Mouse (Mus musculus): ENCODE results near the gene C1qtnf9. TPM values are rescaled to one million over a fixed set of nuclear protein-coding genes. Genes with fewer than 3 reads are reported as not detected.

C1qtnf9 gene
- total and polyA plus RNA-seq, 3 experiments: not detected

DNA sequence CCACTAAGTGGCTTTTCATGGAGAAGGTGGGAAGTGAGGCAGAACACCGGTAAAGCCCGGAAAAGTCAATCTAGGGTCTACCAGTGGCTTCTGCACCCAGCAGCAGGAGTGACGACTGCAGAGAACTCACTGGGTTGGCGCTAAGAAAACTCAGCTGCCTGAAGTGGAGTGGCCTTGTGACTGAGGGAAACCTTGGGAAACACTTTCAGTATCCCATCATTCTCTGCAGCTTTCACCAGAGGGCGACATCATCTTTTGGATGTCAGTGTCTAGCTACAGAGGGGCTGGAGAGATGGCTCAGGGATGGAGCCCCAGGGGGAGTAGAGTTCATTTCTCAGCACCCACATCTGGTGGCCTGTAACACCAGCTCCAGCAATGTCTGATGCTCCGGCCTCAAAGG lies 1.4 kb downstream of the C1qtnf9 start:
- H3K36me3 ChIP-seq (ENCODE audit: control insufficient read depth in 1 of 2, insufficient read depth in 2 of 2, low read length in 2 of 2): no peaks in the 10 kb centered on the region
- no peak overlapping the region for H3K27ac ChIP-seq (ENCODE audit: control insufficient read depth, low read depth, low read length)
- TF ChIP-seq GABPA (IDR thresholded peaks at IDR 0.05; ENCODE audit: low read depth, low read length) (no peak), ETS1 (IDR thresholded peaks at IDR 0.05; ENCODE audit: low read depth, low read length) (no peak), UBTF (IDR thresholded peaks at IDR 0.05; ENCODE audit: borderline replicate concordance, insufficient read depth, low read depth, low read length) (no peak), POLR2AphosphoS5 (IDR thresholded peaks at IDR 0.05; ENCODE audit: borderline replicate concordance, low read depth, low read length) (no peak), GATA1 (IDR thresholded peaks at IDR 0.05; ENCODE audit: low read depth, low read length) (no peak), SIN3A (IDR thresholded peaks at IDR 0.05; ENCODE audit: low read length) (no peak), CTCF (IDR thresholded peaks at IDR 0.05 in 2 of 3, conservative IDR thresholded peaks at IDR 0.05 in 1 of 3; ENCODE audit: control insufficient read depth in 1 of 3, insufficient read depth in 1 of 3, low read depth in 2 of 3, low read length in 3 of 3, poor library complexity in 1 of 3, severe bottlenecking in 1 of 3) (peak in 1 of 3 experiments; percentile 7; a peak in 1 of 6 replicates)
- H3K4me1 ChIP-seq (ENCODE audit: control insufficient read depth in 1 of 2, insufficient read depth in 2 of 2, low read length in 2 of 2): no peaks in the 10 kb centered on the region
- H3K27me3 ChIP-seq (ENCODE audit: control insufficient read depth in 1 of 2, insufficient read depth in 2 of 2, low read length in 2 of 2): peaks cover 1 to 5% of the 10 kb centered on the region in 2 experiments; a peak in 3 of 4 replicates
- H3K4me3 ChIP-seq (ENCODE audit: control insufficient read depth in 1 of 2, insufficient read depth in 1 of 2, low read depth in 2 of 2, low read length in 2 of 2): no peak overlapping the region
- no peak for DNase-seq (ENCODE audit: low read depth, low spot score)
- no peaks in the 10 kb centered on the region for H3K9me3 ChIP-seq (replicated peaks; ENCODE audit: insufficient read depth, low read length)
- no peak overlapping the region for H3K9ac ChIP-seq (ENCODE audit: control insufficient read depth, low read depth, low read length, poor library complexity, severe bottlenecking)
- no peaks in the 10 kb centered on the region for H3K79me2 ChIP-seq (ENCODE audit: control insufficient read depth, insufficient read depth, low read length, poor library complexity)

DNA sequence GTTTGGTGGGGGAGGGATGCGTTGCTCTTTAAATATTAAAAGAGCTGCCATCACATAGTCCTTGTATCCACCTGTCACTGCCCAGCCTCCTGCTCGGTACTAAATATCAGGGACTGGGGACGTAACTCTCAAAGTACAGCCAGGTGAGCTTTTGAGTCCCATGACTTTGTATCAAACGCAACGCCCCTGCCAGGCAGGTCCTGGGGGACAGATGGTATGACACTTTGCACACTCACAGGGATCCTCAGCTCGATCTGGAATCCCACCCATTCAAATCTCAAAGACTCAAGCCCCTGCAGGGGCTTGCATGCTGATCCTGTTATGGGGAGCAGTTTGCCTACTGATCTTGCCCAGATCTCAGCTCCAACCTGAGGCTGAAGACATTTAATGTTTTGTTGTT lies 2.7 kb downstream of the C1qtnf9 start:
- Histone ChIP-seq H3K4me3 (ENCODE audit: control insufficient read depth in 1 of 2, insufficient read depth in 1 of 2, low read depth in 2 of 2, low read length in 2 of 2) (no peak overlapping the region), H3K36me3 (ENCODE audit: control insufficient read depth in 1 of 2, insufficient read depth in 2 of 2, low read length in 2 of 2) (no peaks in the 10 kb centered on the region), H3K4me1 (ENCODE audit: control insufficient read depth in 1 of 2, insufficient read depth in 2 of 2, low read length in 2 of 2) (no peaks in the 10 kb centered on the region), H3K27ac (ENCODE audit: control insufficient read depth, low read depth, low read length) (no peak overlapping the region), H3K9ac (ENCODE audit: control insufficient read depth, low read depth, low read length, poor library complexity, severe bottlenecking) (no peak overlapping the region), H3K79me2 (ENCODE audit: control insufficient read depth, insufficient read depth, low read length, poor library complexity) (no peaks in the 10 kb centered on the region), H3K9me3 (replicated peaks; ENCODE audit: insufficient read depth, low read length) (no peaks in the 10 kb centered on the region), H3K27me3 (ENCODE audit: control insufficient read depth in 1 of 2, insufficient read depth in 2 of 2, low read length in 2 of 2) (peaks cover 1 to 5% of the 10 kb centered on the region in 2 experiments; a peak in 3 of 4 replicates)
- TF ChIP-seq CHD1 (IDR thresholded peaks at IDR 0.05; ENCODE audit: low read depth, low read length) (no peak), POLR2AphosphoS5 (IDR thresholded peaks at IDR 0.05; ENCODE audit: borderline replicate concordance, low read depth, low read length) (no peak), MEF2A (IDR thresholded peaks at IDR 0.05; ENCODE audit: extremely low read depth, insufficient replicate concordance, low read depth, low read length, poor library complexity, severe bottlenecking) (no peak), HCFC1 (IDR thresholded peaks at IDR 0.05; ENCODE audit: low read depth, low read length) (no peak), CHD2 (IDR thresholded peaks at IDR 0.05; ENCODE audit: low read length) (no peak)
- no peak for DNase-seq (ENCODE audit: low read depth, low spot score)

DNA sequence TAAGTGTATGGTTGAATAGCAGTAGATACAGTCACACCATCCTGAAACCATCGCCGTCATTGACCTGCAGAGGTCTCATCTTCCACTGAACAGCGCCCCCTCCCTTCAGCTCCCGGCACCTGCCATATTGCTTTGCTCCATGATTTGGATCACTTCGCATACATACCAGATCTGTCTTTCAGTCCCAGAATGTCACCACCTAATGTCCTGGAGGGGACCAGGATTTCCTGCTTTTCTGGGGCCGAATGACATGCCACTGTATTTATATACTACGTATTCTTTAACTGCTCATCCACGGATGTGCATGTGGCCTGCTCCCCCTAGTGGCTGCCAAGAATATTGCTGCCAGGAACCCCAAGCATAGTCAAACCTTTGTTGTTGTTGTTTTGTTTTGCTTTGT lies 3.1 kb downstream of the C1qtnf9 start:
- Histone ChIP-seq H3K27ac (ENCODE audit: control insufficient read depth, low read depth, low read length) (no peak overlapping the region), H3K4me3 (ENCODE audit: control insufficient read depth in 1 of 2, insufficient read depth in 1 of 2, low read depth in 2 of 2, low read length in 2 of 2) (peak overlapping the region; percentile 52 to 59), H3K27me3 (ENCODE audit: control insufficient read depth in 1 of 2, insufficient read depth in 2 of 2, low read length in 2 of 2) (peaks cover 1 to 5% of the 10 kb centered on the region in 2 experiments; a peak in 3 of 4 replicates), H3K4me1 (ENCODE audit: control insufficient read depth in 1 of 2, insufficient read depth in 2 of 2, low read length in 2 of 2) (no peaks in the 10 kb centered on the region), H3K9ac (ENCODE audit: control insufficient read depth, low read depth, low read length, poor library complexity, severe bottlenecking) (peak overlapping the region; percentile 41), H3K79me2 (ENCODE audit: control insufficient read depth, insufficient read depth, low read length, poor library complexity) (no peaks in the 10 kb centered on the region), H3K9me3 (replicated peaks; ENCODE audit: insufficient read depth, low read length) (no peaks in the 10 kb centered on the region), H3K36me3 (ENCODE audit: control insufficient read depth in 1 of 2, insufficient read depth in 2 of 2, low read length in 2 of 2) (no peaks in the 10 kb centered on the region)
- DNase-seq (ENCODE audit: low read depth, low spot score): peak; percentile 76
- no peak for TF ChIP-seq CHD1 (IDR thresholded peaks at IDR 0.05; ENCODE audit: low read depth, low read length)
- TF ChIP-seq CTCF (IDR thresholded peaks at IDR 0.05 in 2 of 3, conservative IDR thresholded peaks at IDR 0.05 in 1 of 3; ENCODE audit: control insufficient read depth in 1 of 3, insufficient read depth in 1 of 3, low read depth in 2 of 3, low read length in 3 of 3, poor library complexity in 1 of 3, severe bottlenecking in 1 of 3): peak; percentile 86 to 91 (median 87)
- no peak for TF ChIP-seq MAZ (IDR thresholded peaks at IDR 0.05; ENCODE audit: low read depth, low read length)
- TF ChIP-seq ETS1 (IDR thresholded peaks at IDR 0.05; ENCODE audit: low read depth, low read length): no peak
- TF ChIP-seq RAD21 (IDR thresholded peaks at IDR 0.05; ENCODE audit: low read depth, low read length): peak; percentile 64
- no peak for TF ChIP-seq POLR2A (IDR thresholded peaks at IDR 0.05; ENCODE audit: control insufficient read depth in 1 of 2, insufficient read depth in 1 of 2, low read depth in 1 of 2, low read length in 2 of 2, poor library complexity in 1 of 2)
- no peak for TF ChIP-seq ELF1 (IDR thresholded peaks at IDR 0.05; ENCODE audit: low read depth, low read length)
- no peak for TF ChIP-seq CHD2 (IDR thresholded peaks at IDR 0.05; ENCODE audit: low read length)
- TF ChIP-seq ZC3H11A (IDR thresholded peaks at IDR 0.05; ENCODE audit: low read depth, low read length): peak; percentile 42; the same call in 1 of the 2 replicates
- no peak for TF ChIP-seq TAL1 (IDR thresholded peaks at IDR 0.05; ENCODE audit: low read length)
- peak; percentile 27; the same call in 1 of the 2 replicates for TF ChIP-seq SIN3A (IDR thresholded peaks at IDR 0.05; ENCODE audit: low read length)
- TF ChIP-seq GATA1 (IDR thresholded peaks at IDR 0.05; ENCODE audit: low read depth, low read length): no peak
- TF ChIP-seq KAT2A (conservative IDR thresholded peaks at IDR 0.05; ENCODE audit: low read depth, low read length): no peak
- TF ChIP-seq MYC (IDR thresholded peaks at IDR 0.05; ENCODE audit: low read depth, low read length): peak; percentile 40; the same call in 1 of the 2 replicates
- TF ChIP-seq USF1 (IDR thresholded peaks at IDR 0.05; ENCODE audit: low read depth, low read length): no peak
- TF ChIP-seq SMC3 (IDR thresholded peaks at IDR 0.05; ENCODE audit: low read depth, low read length): peak; percentile 56

All from MEL (cell line).